Mouse (Mus musculus) B cell, adult 2 months (primary cell): ENCODE measurements at regions not wholly inside any gene's neighbourhood (a gene's known extent, or its start where the extent isn't known, plus 50 kb on each side); places are given as distances from the start of the nearest gene placed in this dataset.

ENCODE experiments used
- DNase-seq, 2 experiments: peaks; one replicate each; pipeline ENCODE4 v3.0.0; 2022

DNA sequence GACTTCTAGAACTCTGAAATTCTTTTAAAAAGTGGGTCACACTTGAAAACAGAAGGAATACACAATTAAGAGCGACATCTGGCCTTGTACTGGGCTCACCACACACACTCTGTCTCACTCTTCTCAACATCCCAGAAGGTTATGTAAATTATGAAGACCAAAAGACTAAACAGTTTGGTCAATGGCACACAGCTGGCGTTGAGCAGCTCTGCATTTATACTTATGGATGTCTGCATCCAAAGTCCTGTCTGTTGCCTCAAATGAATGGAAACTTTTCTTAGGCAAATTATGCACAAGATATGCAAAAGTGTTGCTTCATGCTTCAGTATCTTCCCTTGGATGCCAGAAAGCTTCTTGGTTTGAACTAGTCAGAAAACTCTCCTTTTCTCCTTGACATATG is 323.5 kb downstream of the Ppp3ca start:
- no peak for DNase-seq

DNA sequence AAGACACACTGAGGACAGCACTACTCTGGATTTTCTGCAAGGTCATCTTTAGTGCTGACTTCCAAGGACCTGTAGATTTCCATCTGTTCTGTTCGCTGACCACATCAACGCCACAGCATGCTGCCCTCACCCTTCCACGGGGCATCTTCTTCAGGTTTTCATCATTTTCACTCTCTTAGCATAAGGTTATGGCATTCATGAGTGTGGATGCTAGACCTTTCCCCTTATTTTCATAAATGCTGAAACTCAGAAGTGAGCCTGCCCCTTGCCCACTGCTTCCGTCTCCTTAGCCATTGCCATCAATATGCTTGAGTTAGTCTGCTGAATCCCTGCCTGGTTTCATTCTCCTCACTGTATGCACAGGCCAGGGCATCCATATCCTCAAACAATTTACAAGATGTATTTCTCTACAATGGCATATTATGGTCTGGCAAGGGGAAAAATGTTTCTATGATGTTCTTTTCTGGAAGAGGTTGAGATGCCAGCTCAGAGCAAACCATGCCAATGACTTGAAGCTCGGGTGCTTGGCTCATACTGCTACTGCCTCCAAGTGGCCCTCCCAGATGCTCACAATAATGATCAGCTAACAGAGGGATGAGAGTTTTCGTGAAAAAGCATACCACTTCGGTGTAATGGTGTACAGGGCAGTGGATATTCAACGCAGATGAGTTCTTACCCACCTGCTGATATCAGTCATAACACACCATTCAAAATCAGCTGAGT is 324.6 kb downstream of the Ppp3ca start:
- DNase-seq, result no peak

DNA sequence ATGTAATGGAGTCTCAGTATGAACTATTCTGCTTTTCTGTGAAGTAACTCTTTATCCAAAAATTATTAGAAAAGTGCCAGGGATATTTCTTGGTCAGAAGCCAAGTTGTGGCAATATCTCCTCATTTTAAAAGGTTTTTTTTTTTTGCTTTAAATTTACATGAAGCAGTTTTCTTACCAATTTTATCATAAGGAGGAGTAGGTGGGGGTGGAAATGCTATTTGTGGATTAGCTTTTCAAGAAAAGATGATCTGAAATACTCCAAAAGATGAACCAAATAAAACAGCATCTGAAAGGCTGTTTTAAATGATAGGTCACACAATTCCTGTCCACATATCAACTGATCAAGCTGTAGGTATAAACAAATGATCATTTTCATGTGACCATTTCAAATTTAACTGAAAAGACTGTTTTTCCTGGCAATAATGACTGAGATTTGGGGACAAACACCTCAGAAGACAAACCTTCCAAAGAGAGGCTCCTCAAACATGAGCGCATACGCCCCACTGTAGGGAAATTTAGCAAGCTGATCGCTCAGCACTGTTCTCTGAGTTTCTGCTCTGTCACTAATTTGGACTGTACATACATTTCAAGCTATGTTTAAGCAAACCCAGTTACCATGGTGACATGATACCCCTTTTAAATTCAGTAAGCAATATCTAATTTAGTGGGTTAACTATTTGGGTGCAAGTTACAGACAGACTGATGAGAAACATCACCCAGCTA is 325.8 kb downstream of the Ppp3ca start:
- no peak for DNase-seq

DNA sequence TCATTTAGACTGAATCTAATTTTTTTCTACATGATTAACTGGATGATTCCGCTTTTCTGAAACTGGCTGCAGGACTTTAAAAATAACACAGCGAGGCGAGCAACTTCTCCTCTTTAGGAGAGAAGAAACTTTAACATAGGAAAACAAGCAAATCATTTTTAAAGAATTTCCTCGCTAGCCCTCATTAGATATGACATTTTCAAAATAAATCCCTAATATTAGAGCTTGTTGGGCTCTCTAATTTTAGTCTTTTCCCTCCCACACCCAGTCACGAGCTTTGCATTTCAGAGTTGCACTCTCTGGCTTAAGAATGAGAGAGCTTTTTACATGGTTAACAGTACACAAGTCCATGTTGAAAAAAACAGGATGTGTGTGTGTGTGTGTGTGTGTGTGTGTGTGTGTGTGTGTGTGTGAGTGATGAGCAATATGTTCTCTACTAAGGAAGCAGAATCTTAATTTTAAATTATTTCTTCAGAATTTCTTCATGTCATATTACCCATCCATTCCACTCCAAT is 326.5 kb downstream of the Ppp3ca start:
- no peak for DNase-seq

DNA sequence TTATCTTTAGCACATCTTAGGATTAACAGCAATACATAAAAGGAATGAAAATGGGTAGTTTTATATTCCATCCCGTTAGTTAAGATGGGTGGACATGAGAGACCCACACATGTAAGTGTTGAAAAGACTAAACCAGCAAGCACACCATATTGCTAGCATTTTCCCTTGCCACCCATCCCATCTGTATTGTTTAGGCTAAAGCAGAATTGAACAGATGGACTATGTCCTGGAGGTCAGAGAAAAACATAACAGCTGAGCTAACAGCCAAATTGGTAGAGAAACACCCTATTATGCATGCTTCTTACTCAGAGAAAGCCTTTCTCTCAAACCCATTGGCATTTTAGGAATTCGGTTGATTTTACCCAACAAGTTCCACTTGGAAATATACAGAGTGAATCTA is 329.3 kb upstream of the Emcn start:
- DNase-seq, result no peak

DNA sequence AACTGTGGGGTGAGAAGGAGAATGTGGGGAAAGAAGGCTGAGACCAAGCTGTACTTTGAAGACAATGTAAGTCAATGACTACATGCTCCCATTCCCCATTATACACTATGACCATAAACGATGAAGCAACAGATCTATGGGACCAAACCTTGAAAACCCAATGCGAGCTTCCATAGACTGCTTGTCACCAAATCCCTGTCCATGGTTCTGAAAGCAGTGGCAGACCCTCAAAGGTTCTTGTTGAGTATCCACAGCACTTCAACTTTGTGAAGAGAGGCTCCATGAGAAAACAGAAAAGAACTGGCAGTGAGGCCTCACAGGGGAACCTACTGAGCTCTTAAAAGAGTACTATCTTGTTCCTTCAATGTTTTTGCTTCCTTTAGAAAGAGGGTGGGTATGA is 326.2 kb upstream of the Emcn start:
- DNase-seq, result no peak

DNA sequence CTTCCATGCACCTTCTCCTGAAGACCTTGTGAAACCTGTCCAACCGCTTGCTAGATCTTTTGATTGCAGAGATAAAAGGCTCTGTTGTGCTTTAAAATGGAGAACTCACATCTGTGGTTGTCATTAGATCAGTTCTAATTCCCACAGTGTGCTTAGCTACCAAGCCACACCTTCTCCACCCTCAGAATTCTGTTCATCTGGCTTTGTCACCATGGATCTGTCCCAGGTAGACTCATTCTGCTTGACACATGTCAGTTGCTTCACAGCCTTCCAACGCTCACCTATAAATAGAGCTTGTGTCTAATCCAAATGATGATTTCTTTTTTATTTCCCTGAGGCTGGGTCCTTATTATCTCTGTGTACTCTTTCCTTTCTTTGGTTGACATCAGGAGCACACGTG is 325.7 kb upstream of the Emcn start:
- no peak for DNase-seq

DNA sequence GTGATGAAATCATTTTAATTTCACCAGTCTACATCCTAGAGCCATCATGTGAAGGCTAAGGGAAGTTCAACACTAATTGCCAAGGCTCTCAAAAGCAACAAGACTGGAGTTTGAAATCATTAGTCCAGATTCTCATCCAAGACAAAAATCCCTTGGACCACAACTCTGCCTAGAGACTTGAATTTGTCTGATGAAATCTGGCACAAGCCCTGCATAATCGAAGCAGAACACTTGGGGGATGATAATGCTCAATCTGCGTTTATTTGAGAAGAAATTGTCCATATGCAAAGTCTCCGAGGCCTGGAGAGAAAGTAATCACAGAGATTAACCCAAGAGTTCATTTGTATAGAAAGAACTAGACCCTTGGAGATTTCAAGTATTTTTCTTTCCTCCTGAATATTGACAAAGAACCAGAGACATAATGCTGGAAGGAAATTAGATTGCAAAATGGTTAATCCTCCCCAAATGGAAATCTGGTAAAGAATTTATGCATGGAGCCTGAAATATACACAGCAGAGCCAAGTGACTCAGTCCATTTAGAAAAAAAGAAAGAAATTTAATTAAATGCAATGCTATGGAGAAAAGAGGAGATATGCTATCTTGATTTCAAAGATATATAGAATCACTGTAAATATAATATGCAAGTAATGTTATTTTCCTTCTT is 320.8 kb upstream of the Emcn start:
- no peak for DNase-seq

DNA sequence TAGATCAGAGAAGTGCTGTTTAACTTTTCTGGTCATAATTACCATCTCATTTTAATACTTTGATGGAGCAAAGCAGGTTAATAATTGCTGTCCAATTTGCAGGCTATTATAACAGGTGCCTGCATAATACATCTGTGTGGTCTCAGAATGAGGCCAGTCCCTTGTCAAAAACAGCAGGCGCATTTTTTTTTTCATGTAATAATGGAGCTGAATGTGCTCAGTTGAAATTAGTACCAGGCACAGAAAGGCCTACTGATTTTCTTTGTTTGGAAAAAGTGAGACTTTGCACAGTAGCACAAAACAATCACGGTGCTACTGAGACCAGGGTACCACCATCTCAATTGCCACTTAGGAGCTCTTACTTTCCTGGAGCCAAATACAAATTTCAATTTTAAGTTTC is 311.3 kb upstream of the Emcn start:
- DNase-seq, result no peak

DNA sequence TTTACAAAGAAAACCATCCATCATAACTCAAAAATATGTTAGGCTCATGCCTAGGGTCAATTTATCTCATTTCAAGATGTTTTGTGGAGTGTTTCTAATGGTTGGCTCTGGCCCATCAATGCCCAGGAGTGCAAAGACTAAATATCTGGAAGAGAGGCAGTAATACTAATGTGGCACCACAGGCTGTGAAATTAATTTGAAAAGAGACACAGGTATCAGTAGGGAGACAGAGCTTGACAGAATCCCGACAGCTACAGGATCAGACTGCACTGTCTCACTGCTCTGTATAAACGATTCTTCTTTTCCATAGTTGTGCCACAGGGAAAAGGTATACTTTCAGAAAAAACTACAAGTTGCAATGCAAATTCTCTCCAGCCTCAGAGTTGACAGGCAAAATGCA is 308.1 kb upstream of the Emcn start:
- no peak for DNase-seq

DNA sequence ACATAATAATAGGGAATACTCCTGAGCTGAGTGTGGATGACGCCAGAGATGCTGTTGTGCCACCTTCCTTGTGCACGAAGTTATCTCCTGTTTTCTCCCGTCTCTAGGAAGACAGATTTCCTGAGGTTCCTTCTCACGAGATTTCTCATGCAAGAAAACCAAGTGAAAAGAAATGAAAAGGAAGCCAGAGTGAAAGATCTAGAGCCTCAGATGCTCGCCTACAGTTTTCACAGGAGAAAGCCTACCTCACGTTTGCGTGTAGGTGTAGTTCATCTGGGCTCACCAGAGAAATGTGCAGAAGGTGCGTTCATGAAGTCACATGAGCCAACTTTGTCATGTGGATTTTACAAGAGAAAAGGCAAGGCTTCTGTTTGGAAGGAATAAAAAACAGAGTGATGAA is 301.2 kb upstream of the Emcn start:
- no peak for DNase-seq

DNA sequence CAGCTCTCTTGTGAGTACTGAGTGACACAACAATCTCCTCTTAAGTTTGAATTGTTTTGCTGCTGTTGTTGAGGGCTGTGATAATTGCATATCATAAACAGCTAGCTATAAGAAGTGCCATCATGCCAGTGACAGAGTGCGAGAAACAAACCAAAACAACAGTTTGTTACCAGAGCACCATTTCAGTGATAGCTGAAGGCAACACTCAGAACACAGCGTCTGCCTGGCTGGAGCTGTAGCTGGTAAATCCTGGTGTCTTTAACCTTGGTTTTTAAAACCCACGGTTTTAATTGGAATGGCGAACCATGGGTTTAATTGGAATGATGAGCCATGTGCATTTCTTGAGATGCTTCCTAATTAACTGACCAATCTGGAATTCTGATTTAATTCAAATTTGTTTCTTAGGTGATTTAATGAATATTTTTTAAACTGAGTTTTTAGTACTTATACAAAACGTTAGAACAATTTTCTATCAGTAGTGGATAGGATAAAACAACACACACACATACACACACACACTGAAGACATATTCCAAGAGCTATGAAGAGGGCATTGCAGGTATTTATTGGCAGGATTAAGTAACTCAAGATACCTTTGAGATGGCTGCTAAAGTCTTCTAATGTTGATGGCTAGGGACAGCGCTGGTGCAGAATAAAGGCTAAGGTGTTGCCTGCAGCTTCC is 284.2 kb upstream of the Emcn start:
- no peak for DNase-seq

DNA sequence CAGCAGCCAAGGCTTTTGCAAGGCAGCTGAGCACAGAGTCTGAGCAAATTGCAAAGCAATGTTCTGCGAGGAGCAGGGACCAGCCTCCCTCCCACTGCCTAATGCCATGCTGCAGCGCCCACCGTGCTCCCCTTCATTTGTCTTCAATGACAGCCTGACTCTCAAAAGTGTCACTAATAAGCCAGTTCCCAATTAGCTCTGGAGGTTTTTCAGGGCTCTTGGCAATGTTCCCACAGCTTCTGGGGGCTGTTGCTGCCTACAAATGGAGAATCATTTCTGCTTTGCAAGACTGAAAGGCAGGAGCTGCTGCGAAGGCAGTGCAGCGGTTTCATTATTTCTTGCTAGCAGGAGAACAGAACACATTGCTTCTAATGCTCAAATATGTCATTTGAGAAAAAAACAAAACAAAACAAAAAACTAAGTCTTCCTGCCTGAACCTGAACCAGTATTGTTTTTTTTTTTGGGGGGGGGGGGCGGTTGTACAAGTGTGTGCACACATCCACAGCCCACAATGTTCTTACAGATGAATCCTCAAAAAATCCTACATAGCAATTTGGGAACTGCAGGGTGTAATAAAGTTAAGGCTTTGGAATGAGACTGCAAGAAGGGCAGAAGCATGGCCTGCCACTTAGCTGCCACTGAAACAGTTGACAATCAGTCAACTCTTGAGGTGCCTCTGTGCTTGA is 283.5 kb upstream of the Emcn start:
- DNase-seq, result no peak

DNA sequence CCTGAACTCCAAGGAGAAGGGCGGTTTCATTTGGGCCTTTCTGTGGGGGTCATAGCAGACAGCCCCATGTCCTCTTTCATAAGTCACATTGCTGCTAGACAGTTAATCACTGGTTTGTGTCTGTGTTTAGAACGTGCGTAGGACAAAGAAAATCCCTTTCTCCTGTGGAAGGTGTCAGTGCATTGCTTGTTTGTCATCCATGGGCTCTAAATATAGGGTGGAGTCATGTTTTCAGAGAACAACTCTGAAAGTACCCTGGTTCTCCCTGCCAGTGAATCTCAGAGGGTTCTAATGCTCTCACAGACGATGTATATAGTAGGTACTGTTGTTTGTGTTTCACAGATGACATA is 283.0 kb upstream of the Emcn start:
- DNase-seq, result no peak

DNA sequence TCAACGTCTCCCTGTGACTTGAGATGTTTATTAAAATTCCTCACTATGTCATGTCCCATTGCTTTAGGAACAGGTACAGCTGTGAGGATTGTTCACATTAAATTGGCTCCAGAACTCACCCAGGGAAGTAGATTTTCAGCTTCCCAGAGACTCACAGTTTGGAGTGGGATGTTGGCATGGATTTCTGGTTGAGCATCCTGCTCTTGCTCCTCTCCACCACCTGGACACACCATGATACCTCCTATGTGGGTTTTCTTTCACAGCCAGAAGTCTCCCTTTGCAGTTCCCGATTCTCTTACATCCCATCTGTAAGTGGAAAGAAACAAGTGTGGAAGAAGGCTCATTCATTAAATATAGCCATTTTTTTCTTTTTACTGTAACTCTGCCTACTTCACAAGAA is 278.8 kb upstream of the Emcn start:
- no peak for DNase-seq

DNA sequence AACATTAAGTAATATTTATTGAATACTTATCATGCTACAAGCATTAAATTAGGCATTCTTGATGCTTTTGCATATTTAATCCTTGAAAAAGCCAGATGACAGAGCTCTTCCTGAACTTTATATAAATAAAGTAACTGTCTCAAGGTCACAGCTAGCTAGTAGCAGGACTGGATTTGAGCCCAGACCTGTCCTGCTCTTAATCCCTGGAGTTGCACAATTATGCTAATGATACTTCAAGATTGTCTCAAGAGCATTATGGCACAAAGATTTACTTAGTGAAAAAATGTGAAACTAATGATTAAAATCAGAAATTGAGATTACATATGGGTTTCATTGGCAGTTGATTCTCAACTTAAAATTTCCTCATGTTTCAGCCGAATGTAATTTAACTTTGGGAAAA is 273.5 kb upstream of the Emcn start:
- DNase-seq, result no peak

DNA sequence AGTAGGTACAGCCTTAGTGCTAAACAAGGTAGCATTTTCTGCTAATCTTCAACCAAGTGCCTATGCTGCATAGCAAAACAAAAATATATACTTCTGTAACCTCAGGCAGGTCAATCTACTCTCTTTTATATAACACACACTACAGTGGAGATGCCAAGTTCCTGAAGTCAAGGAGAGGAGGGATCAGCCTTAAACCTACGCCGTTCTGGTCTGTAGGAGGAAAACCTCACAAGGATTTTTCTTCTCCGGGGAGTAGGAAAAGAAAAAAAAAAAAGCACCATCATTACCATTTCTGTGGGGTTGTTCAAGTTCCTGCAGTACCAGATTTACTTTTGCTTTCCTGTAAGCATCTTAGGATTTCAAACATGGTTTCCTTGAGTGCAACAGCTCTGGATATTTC is 271.5 kb upstream of the Emcn start:
- no peak for DNase-seq

DNA sequence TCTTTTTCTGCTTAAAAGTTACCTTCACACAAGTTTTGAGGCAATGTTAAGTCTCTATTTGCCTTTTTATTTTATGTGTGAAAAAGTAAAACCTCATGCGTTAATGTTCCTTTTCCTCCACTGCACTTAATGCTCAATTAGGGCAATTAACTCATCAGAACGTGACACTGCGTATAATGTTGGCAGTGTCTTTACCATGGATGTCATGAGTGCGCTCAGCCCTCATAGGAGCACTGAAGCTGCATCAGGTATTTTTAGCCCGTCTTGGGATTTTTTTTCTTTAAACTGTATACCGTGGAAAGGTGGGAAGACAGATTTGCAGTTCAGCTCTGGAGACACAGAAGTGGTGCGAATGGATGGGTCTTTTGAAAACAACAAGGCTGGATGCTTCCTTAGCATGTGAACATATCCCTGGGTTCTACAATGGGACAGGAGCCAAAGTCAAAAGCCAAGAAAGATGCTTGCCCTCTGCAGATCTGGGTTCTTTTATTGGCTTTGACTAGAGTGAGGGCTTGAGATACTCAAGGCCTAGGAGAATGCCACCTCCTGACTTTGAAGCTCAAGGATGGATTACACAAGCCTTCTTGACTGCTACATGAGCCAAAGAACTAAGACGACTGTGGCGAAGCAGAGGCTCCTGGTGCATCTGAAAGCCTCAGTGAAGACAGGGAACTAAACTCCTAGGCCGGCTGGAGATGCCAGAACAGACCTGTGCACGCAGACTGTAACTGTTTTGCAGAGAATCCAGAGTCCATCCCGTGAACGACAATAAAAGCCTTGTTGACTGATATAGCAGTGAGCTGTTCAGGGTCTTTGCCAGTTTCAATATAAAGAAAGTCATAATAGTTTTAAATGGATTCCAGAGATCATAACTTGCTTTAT is 262.9 kb upstream of the Emcn start:
- no peak for DNase-seq

DNA sequence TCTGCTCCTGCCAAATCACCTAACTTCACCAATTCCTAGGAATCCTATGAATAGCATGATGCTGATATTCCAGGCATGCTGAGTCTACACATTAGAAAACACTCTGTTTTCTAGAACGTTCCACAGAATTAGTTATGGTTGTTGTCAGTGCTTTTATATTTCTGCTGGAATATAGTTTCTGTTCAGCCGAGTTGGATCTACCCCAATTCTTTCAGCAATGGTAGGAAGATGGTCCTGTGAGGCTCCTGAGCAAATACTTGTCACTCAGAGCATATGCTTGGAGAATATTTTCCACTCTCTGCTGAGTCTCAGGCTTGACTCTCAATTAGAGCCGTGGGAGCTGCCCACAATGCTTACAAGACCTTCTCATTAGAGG is 262.3 kb upstream of the Emcn start:
- no peak for DNase-seq

DNA sequence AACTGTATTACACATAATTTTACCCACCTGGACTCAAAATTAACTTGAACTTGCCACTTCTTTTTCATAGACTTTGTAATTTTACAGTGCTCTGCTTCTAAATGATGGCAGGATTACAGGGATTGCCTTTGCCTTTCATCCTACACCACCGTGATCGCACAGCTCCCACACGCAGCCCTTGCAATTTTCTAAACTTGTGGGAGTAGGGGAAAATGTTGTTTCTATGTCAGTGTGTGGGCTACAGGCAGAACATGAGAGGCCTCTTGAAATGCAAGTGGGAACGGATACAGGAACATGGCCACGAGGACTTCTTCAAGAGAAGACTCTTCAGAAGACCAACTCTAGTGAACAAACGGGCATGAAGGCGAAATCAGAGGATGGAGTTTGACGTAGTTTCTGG is 254.0 kb upstream of the Emcn start:
- no peak for DNase-seq

DNA sequence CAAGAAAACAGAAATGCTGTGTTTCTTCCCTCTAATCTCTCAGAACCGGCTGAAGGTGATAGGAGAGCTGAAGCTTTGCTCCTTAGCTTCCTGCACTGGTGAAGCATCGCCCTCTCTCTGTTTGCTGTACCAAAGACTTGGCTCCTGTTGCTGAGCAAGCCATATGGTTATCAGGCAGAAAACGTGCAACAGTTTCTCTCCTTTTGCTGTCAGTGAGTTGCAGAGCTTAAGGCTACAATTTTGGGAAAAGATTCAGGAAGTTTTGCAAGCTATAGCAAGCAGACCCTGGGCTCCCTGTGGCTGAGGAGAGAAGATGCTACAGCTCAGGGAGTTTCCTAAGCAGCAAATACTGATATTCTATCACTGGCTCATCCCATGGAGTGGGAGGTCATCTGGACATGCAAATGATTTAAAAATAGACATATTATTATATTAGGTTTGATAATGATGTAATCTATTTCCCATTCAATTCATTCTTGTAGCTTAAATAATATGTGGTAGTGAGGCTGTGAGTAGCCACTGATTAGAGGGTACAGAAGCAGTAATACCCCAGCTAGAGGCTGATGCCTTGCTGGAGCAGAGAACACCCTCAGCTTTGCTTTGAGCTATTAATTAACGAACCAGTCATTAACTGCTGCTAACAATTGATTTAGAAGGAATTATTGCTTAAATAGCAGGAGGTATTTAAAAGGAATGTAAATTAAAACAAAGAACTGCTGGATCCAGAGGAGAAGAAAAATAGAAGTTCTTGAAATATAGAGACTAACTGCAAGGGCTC is 240.1 kb upstream of the Emcn start:
- no peak for DNase-seq
